ENCODE assay signal across 8 mouse cellular contexts in the genomic region with DNA sequence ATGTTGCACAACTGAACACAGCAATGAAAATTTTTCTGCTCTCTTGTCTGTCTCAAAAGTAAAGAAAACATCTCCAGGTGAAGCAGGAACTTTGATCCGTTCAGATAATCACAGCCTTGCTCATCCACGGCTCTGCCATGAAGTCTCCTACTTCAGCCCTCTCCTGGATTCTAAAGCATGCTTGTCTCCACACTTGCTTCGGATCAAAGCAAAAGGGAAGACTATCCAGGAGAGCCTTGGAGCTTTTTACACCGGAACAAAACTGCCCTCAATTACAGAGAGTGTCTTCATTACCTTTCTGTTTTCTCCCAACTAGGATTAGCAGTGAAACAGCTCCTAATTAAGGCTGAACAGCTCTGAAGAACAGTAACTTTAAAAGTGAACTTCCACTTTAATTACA. TPM values are rescaled to one million over a fixed set of nuclear protein-coding genes. Genes with fewer than 3 reads are reported as not detected.
DNase-seq lines count a peak whose midpoint lies in the region; ATAC-seq and TF ChIP-seq lines count a peak whose summit lies in the region.

No protein-coding gene starts in this region.

- H3K9me3 ChIP-seq in kidney, postnatal 0 days (replicated peaks; ENCODE audit: low read length), result no peaks in the 10 kb centered on the region
- H3K9me3 ChIP-seq in embryonic facial prominence, embryonic 13.5 days, result no peaks in the 10 kb centered on the region
- no peaks in the 10 kb centered on the region for H3K9me3 ChIP-seq in intestine, embryonic 15.5 days
- H3K9me3 ChIP-seq in neural tube, embryonic 12.5 days, result no peaks in the 10 kb centered on the region

- H3K27me3 ChIP-seq in kidney, postnatal 0 days (ENCODE audit: insufficient read depth, low read length), result no peaks in the 10 kb centered on the region
- H3K27me3 ChIP-seq in embryonic facial prominence, embryonic 13.5 days, result no peaks in the 10 kb centered on the region
- H3K27me3 ChIP-seq in intestine, embryonic 15.5 days (replicated peaks), result no peaks in the 10 kb centered on the region
- no peaks in the 10 kb centered on the region for H3K27me3 ChIP-seq in neural tube, embryonic 12.5 days (replicated peaks)

- ATAC-seq in kidney, postnatal 0 days (replicated peaks; ENCODE audit: low FRiP score, low read depth), result no peak
- no peak for ATAC-seq in embryonic facial prominence, embryonic 13.5 days (ENCODE audit: insufficient number of reproducible peaks, insufficient read depth, low FRiP score, low TSS enrichment, low read depth)
- ATAC-seq in intestine, embryonic 15.5 days, result no peak
- ATAC-seq in neural tube, embryonic 12.5 days (ENCODE audit: low FRiP score, low read depth), result no peak

- peaks cover 3% of the 10 kb centered on the region; the same call in 1 of the 2 replicates for H3K36me3 ChIP-seq in kidney, postnatal 0 days (ENCODE audit: insufficient read depth, low read length)
- H3K36me3 ChIP-seq in embryonic facial prominence, embryonic 13.5 days, result peaks cover 3% of the 10 kb centered on the region; the same call in 1 of the 2 replicates
- H3K36me3 ChIP-seq in intestine, embryonic 15.5 days, result no peaks in the 10 kb centered on the region
- no peaks in the 10 kb centered on the region for H3K36me3 ChIP-seq in neural tube, embryonic 12.5 days

- TF ChIP-seq CTCF in kidney, postnatal 0 days (IDR thresholded peaks at IDR 0.05; ENCODE audit: low read depth), result no peak

- DNase-seq in kidney, postnatal 0 days (ENCODE audit: low spot score), result peak; percentile 19
- no peak for DNase-seq in kidney, adult 11 months
- no peak for DNase-seq in cerebellum, postnatal 14 days
- DNase-seq in gastrocnemius, postnatal 14 days, result no peak
- DNase-seq in adrenal gland, postnatal 14 days, result no peak

- H3K4me2 ChIP-seq in kidney, postnatal 0 days (ENCODE audit: low read length), result peak overlapping the region; percentile 84
- peak overlapping the region; percentile 95 for H3K4me2 ChIP-seq in embryonic facial prominence, embryonic 13.5 days
- H3K4me2 ChIP-seq in intestine, embryonic 15.5 days (replicated peaks), result peak overlapping the region; percentile 73
- H3K4me2 ChIP-seq in neural tube, embryonic 12.5 days (replicated peaks), result peak overlapping the region; percentile 97

- WGBS in kidney, postnatal 0 days, result 3% methylated on average over 4 of the region's 4 CpGs
- WGBS in embryonic facial prominence, embryonic 13.5 days, result under 1% methylated on average over 4 of the region's 4 CpGs
- 0% methylated on average over 4 of the region's 4 CpGs for WGBS in intestine, embryonic 15.5 days
- WGBS in neural tube, embryonic 12.5 days, result 2% methylated on average over 4 of the region's 4 CpGs

- peaks cover 13% of the 10 kb centered on the region for H3K4me1 ChIP-seq in kidney, postnatal 0 days (replicated peaks; ENCODE audit: insufficient read depth, low read length)
- peaks cover 30% of the 10 kb centered on the region for H3K4me1 ChIP-seq in embryonic facial prominence, embryonic 13.5 days
- H3K4me1 ChIP-seq in intestine, embryonic 15.5 days (replicated peaks), result peaks cover 20% of the 10 kb centered on the region
- peaks cover 27% of the 10 kb centered on the region for H3K4me1 ChIP-seq in neural tube, embryonic 12.5 days

- intact Hi-C loops in gastrocnemius, postnatal 14 days (cut with DNase I; ENCODE audit: low total_unique reads), result no loop called here

- peak overlapping the region; percentile 98 for H3K4me3 ChIP-seq in kidney, postnatal 0 days (replicated peaks; ENCODE audit: low read depth, low read length)
- H3K4me3 ChIP-seq in embryonic facial prominence, embryonic 13.5 days, result peak overlapping the region; percentile 83
- peak overlapping the region; percentile 93 for H3K4me3 ChIP-seq in intestine, embryonic 15.5 days (replicated peaks)
- peak overlapping the region; percentile 94 for H3K4me3 ChIP-seq in neural tube, embryonic 12.5 days

- H3K27ac ChIP-seq in kidney, postnatal 0 days, result peak overlapping the region; percentile 98
- H3K27ac ChIP-seq in embryonic facial prominence, embryonic 13.5 days, result no peak overlapping the region
- 0 out of 2 replicates have a peak overlapping the region, but pooled peaks have one; percentile 91 for H3K27ac ChIP-seq in intestine, embryonic 15.5 days
- H3K27ac ChIP-seq in neural tube, embryonic 12.5 days, result no peak overlapping the region

- peak overlapping the region; percentile 95 for H3K9ac ChIP-seq in kidney, postnatal 0 days (ENCODE audit: low read depth, low read length)
- H3K9ac ChIP-seq in embryonic facial prominence, embryonic 13.5 days, result peak overlapping the region; percentile 87
- peak overlapping the region; percentile 95 for H3K9ac ChIP-seq in intestine, embryonic 15.5 days
- peak overlapping the region; percentile 95 for H3K9ac ChIP-seq in neural tube, embryonic 12.5 days

RNA-seq across cellular contexts. Expression of a gene that starts 1.4 kb away (rescaled TPM):
- polyA plus RNA-seq in kidney, postnatal 0 days (2015; fragmentation: Nextera tagmentation; extraction: Ambion mirVana), result 106 and 107 TPM in 2 replicates
- 35.9 and 41.9 TPM in 2 replicates for polyA plus RNA-seq in embryonic facial prominence, embryonic 13.5 days (2015; fragmentation: Nextera tagmentation; extraction: Ambion mirVana)
- 58.1 and 60.9 TPM in 2 replicates for polyA plus RNA-seq in intestine, embryonic 15.5 days (2015; fragmentation: Nextera tagmentation; extraction: Ambion mirVana)
- polyA plus RNA-seq in neural tube, embryonic 12.5 days (2016; fragmentation: Nextera tagmentation; extraction: Ambion mirVana), result 31.7 and 36.8 TPM in 2 replicates
- 100 to 1,000 TPM; 217 to 268 TPM for total RNA-seq in gastrocnemius, postnatal 14 days (2021)
- 169 and 170 TPM in 2 replicates for total RNA-seq in adrenal gland, postnatal 14 days (2021)

Comparison
In these comparisons a context has a peak if more than half of its experiments do, and no peak if none do; other contexts are left out.
1. H3K27ac ChIP-seq: peak in kidney, postnatal 0 days (single experiment) and intestine, embryonic 15.5 days (single experiment); none in embryonic facial prominence, embryonic 13.5 days (single experiment) and neural tube, embryonic 12.5 days (single experiment).
2. Peak in every context shown above with its lines, with median percentiles within 50 percentile points of each other: H3K4me2 ChIP-seq, H3K4me3 ChIP-seq and H3K9ac ChIP-seq.